Mouse (Mus musculus) ES-E14 (cell line): ENCODE results near the gene Hspa1a. TPM values are rescaled to one million over a fixed set of nuclear protein-coding genes. Genes with fewer than 3 reads are reported as not detected.
"Not testable (repeated sequence)": the region's sequence is repeated elsewhere in the genome, so short reads cannot be mapped to it uniquely, and the experiment has no call there.

Experiments used
- DNase-seq: peaks from one replicate; pipeline ENCODE4 v3.0.0-alpha.2; 2013; ENCODE audit warnings: low read depth, low spot score
- H3K27ac ChIP-seq: 2 replicates; pipeline ENCODE4 v1.5.1; 2012; ENCODE audit warnings: low read depth, mild to moderate bottlenecking, low read length, moderate library complexity, mixed read lengths; ENCODE audit not compliant: poor library complexity, insufficient read depth, severe bottlenecking
- H3K36me3 ChIP-seq: 2 replicates; pipeline ENCODE4 v1.6.1; 2012; ENCODE audit warnings: mild to moderate bottlenecking, low read length, moderate library complexity, mixed read lengths; ENCODE audit not compliant: control insufficient read depth, poor library complexity, insufficient read depth, severe bottlenecking
- H3K4me1 ChIP-seq, 2 experiments: fragments of 150-350 bp in 1 of 2; sonication (generic) in 1 of 2; 2 replicates each; pipeline ENCODE4 v1.6.1; 2012; ENCODE audit warnings: low read length in 2 of 2, mild to moderate bottlenecking in 1 of 2, mixed read lengths in 1 of 2; ENCODE audit not compliant: control insufficient read depth in 2 of 2, insufficient read depth in 2 of 2, poor library complexity in 1 of 2
- H3K4me3 ChIP-seq, 2 experiments: fragments of 150-350 bp in 1 of 2; sonication (generic) in 1 of 2; 2 replicates each; pipeline ENCODE4 v1.5.1; 2012; ENCODE audit warnings: low read length in 2 of 2, low read depth in 1 of 2, mild to moderate bottlenecking in 1 of 2, mixed read lengths in 1 of 2; ENCODE audit not compliant: insufficient read depth in 1 of 2, poor library complexity in 1 of 2, severe bottlenecking in 1 of 2
- H3K9ac ChIP-seq: 2 replicates; pipeline ENCODE4 v1.6.1; 2012; ENCODE audit warnings: low read depth, mild to moderate bottlenecking, low read length, mixed read lengths; ENCODE audit not compliant: poor library complexity, insufficient read depth, severe bottlenecking
- H3K9me3 ChIP-seq: fragments of 150-350 bp; sonication (generic); 2 replicates; pipeline ENCODE4 v1.6.1; 2012; ENCODE audit warnings: low read depth, mild to moderate bottlenecking, low read length; ENCODE audit not compliant: control insufficient read depth, insufficient read depth
- CHD2 ChIP-seq: IDR thresholded peaks from 2 replicates; pipeline ENCODE4 v1.6.1; 2014; ENCODE audit warnings: mild to moderate bottlenecking, low read depth, low read length, inconsistent platforms
- HCFC1 ChIP-seq: IDR thresholded peaks from 2 replicates; pipeline ENCODE4 v1.6.1; 2012; ENCODE audit warnings: low read length, inconsistent platforms, borderline replicate concordance; ENCODE audit not compliant: insufficient read depth
- MAFK ChIP-seq: IDR thresholded peaks from 2 replicates; pipeline ENCODE4 v1.6.1; 2014; ENCODE audit warnings: mild to moderate bottlenecking, low read depth, low read length, inconsistent platforms; ENCODE audit not compliant: insufficient read depth
- ZC3H11A ChIP-seq: IDR thresholded peaks from 2 replicates; pipeline ENCODE4 v1.6.1; 2012; ENCODE audit warnings: low read depth, mild to moderate bottlenecking, inconsistent platforms, low read length, borderline replicate concordance
- ZNF384 ChIP-seq: IDR thresholded peaks from 2 replicates; pipeline ENCODE4 v1.6.1; 2012; ENCODE audit warnings: low read depth, low read length, inconsistent platforms
- in situ Hi-C, 2 experiments: fragments of 600-800 bp; cut with MboI; formaldehyde crosslinking; loops; one replicate each; pipeline ENCODE4 v1.15.1; 2025; ENCODE audit warnings: low sequenced_read_pairs in 2 of 2, inconsistent platforms in 1 of 2; ENCODE audit not compliant: unreplicated experiment in 2 of 2
- total RNA-seq: library from RNA; depleted of rRNA; stranded (reverse); fragments of 300-350 nt; gene quantifications from 2 replicates; pipeline ENCODE4 v1.2.3, GENCODE M21; 2012

Hspa1a gene
- total RNA-seq, 1 experiment, result 5.9 TPM

DNA sequence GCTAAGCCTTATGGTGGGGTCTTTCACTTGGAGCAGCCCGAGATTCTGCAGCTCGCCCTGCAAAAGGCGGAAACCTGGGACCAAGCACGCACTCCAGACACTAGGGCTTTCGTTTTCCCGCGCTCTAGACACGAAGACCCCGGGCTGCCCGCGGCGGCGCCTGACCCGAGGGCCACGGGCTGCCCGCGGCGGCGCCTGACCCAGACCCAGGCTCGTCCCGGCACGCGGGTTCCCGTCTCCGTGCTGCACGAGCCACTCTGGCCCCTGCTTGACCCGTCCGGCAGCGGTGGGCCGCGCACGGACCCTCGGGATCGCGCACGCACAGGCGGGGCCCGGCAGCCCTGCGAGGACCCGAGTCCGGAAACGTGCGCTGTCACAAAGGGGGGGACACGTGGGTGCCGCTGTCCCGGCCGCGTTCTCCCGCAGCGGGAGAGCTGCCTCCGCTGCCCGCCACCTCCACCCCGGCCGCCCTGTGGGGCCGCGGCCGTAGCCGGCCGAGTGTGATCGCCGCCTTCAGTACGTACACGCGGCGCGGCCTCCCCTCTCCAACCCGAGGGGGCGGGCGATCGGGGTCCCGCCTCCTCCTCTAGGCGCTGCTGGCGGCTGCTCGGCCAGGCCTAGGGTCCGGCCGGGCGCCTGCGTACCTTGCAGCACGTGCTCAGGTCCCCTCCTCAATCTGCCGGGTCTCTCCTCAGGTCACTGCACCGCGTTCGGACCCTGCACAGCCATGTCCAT, 28.9 kb upstream of the Hspa1a start, which contains the start of gene Vars:
Gene Vars (plus strand): TSS at position 271 of the 735 bp plus-strand sequence.
- DNase-seq, result peak; percentile 72
- no peak for TF ChIP-seq ZC3H11A
- TF ChIP-seq MAFK, result no peak
- no peak; the same call in 1 of the 2 replicates for TF ChIP-seq HCFC1
- TF ChIP-seq ZNF384, result no peak
- TF ChIP-seq CHD2, result no peak
- Histone ChIP-seq H3K36me3 (peaks cover 32% of the 10 kb centered on the region), H3K27ac (peak within 1 kb of the TSS; percentile 85), H3K9me3 (no peaks in the 10 kb centered on the region), H3K4me1 (peaks cover 13 to 24% of the 10 kb centered on the region in 2 experiments), H3K9ac (peak within 1 kb of the TSS; percentile 93), H3K4me3 (peak within 1 kb of the TSS; percentile 69 to 80)
- in situ Hi-C loops, result loop anchor here in 1 of 2 experiments (25.0 kb wide), 1 partner anchor 111 kb away; the partner anchor contains the start of genes Csnk2b, Gpank1, Ly6g5b and Ly6g5c

GRCm38 (mm10) chr17:34999871-35000716, 28.1 kb upstream of the Hspa1a start:
- DNase-seq, result not testable (repeated sequence)
- peaks cover 24% of the 10 kb centered on the region for H3K36me3 ChIP-seq
- peaks cover 13 to 22% of the 10 kb centered on the region in 2 experiments for H3K4me1 ChIP-seq

GRCm38 (mm10) chr17:34998526-34999430, 26.8 kb upstream of the Hspa1a start:
- H3K9ac ChIP-seq, result peak overlapping the region; percentile 86
- H3K4me1 ChIP-seq, result peaks cover 13 to 18% of the 10 kb centered on the region in 2 experiments
- peaks cover 12% of the 10 kb centered on the region for H3K36me3 ChIP-seq
- H3K27ac ChIP-seq, result 0 out of 2 replicates have a peak overlapping the region, but pooled peaks have one; percentile 8
- TF ChIP-seq ZC3H11A (no peak), ZNF384 (no peak), HCFC1 (no peak), MAFK (no peak), CHD2 (no peak)
- H3K9me3 ChIP-seq, result no peaks in the 10 kb centered on the region
- in situ Hi-C loops, result no loop called here
- no peak for DNase-seq
- peak overlapping the region; percentile 58 to 68; a peak in 3 of 4 replicates for H3K4me3 ChIP-seq

More at GRCm38 (mm10) chr17:34999871-35000716, 28.1 kb upstream of the Hspa1a start:
- H3K9me3 ChIP-seq, result not testable (repeated sequence)
- peak overlapping the region; percentile 69 to 80 for H3K4me3 ChIP-seq
- peak overlapping the region; percentile 85 for H3K27ac ChIP-seq
- H3K9ac ChIP-seq, result peak overlapping the region; percentile 93
- in situ Hi-C loops, result loop anchor here in 1 of 2 experiments (25.0 kb wide), 1 partner anchor 112 kb away; the partner anchor contains the start of genes Csnk2b, Gpank1, Ly6g5b and Ly6g5c

DNA sequence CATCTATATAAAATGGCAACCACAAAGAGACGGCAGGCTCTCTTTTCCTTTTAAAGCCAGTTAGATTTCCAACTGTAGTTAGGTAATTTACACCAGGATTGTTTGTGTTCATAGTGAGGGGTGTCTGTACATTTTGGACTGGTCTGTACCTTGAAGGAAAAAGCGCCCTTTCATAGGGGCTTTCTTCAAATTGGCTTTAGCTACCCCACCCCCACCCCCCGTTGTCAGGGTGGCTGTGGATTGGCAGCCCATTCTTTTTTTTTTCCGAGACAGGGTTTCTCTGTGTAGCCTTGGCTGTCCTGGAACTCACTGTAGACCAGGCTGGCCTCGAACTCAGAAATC, 25.2 kb upstream of the Hspa1a start:
- Histone ChIP-seq H3K27ac (no peak overlapping the region), H3K4me3 (no peak overlapping the region), H3K36me3 (peaks cover 10% of the 10 kb centered on the region), H3K9me3 (no peaks in the 10 kb centered on the region), H3K4me1 (peaks cover 5 to 11% of the 10 kb centered on the region in 2 experiments; a peak in 3 of 4 replicates), H3K9ac (no peak overlapping the region)
- TF ChIP-seq MAFK (no peak), HCFC1 (no peak), ZNF384 (no peak), ZC3H11A (no peak), CHD2 (no peak)
- DNase-seq, result no peak
- in situ Hi-C loops, result no loop called here
